Mouse (Mus musculus): ENCODE data around the gene Fam189a2. TPM values are rescaled to one million over a fixed set of nuclear protein-coding genes. Genes with fewer than 3 reads are reported as not detected.

Gene Fam189a2
- polyA plus RNA-seq, 1 experiment from 2014 or later, result 1.6 TPM

DNA sequence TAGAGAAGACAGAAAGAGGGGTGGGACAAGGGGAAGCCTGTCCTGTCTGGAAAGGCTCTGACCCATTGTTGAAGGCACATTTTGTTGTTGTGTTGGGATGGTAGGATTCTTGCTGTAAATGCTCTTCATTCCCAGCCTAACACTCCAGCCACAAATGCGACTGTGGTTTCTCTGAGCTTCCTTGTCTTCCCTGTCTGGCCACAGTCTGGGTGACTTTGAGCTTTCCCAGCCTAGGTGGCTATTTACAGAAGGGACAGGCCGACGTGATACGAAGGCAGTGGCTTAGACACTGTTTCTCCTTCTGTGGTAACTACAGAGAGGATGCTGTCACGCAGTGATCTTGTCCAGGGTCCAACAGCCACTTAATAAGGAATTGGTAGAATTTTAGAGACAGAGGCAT, 27.2 kb upstream of the Fam189a2 start:
- 88% methylated on average over 5 of the region's 5 CpGs for WGBS
- H3K27me3 ChIP-seq (ENCODE audit: control insufficient read depth, insufficient read depth, low read length), result no peaks in the 10 kb centered on the region

GRCm38 (mm10) chr19:24056880-24057279, 26.1 kb upstream of the Fam189a2 start:
- no peak overlapping the region for H3K27ac ChIP-seq (replicated peaks; ENCODE audit: low read depth, low read length)
- no peak for DNase-seq (ENCODE audit: low spot score)
- no peak overlapping the region for H3K9ac ChIP-seq (replicated peaks; ENCODE audit: low read length)
- H3K4me2 ChIP-seq (ENCODE audit: low read depth, low read length), result no peak overlapping the region
- no peak for ATAC-seq (replicated peaks; ENCODE audit: insufficient number of reproducible peaks, low FRiP score, low TSS enrichment, low read depth)
- no peaks in the 10 kb centered on the region for H3K9me3 ChIP-seq (replicated peaks; ENCODE audit: control insufficient read depth, low read length)
- no peaks in the 10 kb centered on the region for H3K36me3 ChIP-seq (replicated peaks; ENCODE audit: control insufficient read depth, insufficient read depth, low read depth, low read length)
- no peak overlapping the region for H3K4me3 ChIP-seq (ENCODE audit: low read depth, low read length)
- no peaks in the 10 kb centered on the region for H3K27me3 ChIP-seq (ENCODE audit: control insufficient read depth, insufficient read depth, low read length)
- 98% methylated on average over 1 of the region's 1 CpGs for WGBS
- H3K4me1 ChIP-seq (ENCODE audit: control insufficient read depth, insufficient read depth, low read length), result no peaks in the 10 kb centered on the region

More for the DNA sequence above, 27.2 kb upstream of the Fam189a2 start:
- Histone ChIP-seq H3K36me3 (replicated peaks; ENCODE audit: control insufficient read depth, insufficient read depth, low read depth, low read length) (no peaks in the 10 kb centered on the region), H3K4me2 (ENCODE audit: low read depth, low read length) (no peak overlapping the region), H3K4me1 (ENCODE audit: control insufficient read depth, insufficient read depth, low read length) (no peaks in the 10 kb centered on the region), H3K9ac (replicated peaks; ENCODE audit: low read length) (no peak overlapping the region), H3K9me3 (replicated peaks; ENCODE audit: control insufficient read depth, low read length) (no peaks in the 10 kb centered on the region), H3K4me3 (ENCODE audit: low read depth, low read length) (no peak overlapping the region), H3K27ac (replicated peaks; ENCODE audit: low read depth, low read length) (no peak overlapping the region)
- DNase-seq (ENCODE audit: low spot score), result no peak
- ATAC-seq (replicated peaks; ENCODE audit: insufficient number of reproducible peaks, low FRiP score, low TSS enrichment, low read depth), result no peak

DNA sequence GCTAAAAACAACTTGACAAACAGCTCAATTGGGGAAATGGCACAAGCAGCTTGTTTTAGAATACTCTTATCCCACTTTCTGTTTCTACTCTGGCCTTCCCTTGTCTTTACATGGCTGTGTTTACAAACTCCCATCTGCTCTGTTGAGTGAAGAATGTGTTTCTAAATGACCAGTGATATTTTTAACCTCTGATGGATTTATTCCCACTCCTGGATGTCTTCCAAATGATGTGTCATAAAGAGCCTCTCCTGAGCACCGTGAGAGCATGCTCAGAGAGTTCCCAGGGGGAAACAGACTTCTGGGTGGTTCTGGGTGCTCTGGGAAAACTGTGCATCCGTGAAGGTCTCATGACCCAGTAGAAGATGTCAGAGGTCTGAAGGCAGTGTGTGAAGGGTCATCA, 24.1 kb upstream of the Fam189a2 start:
- no peaks in the 10 kb centered on the region for H3K27me3 ChIP-seq (ENCODE audit: control insufficient read depth, insufficient read depth, low read length)
- no peak overlapping the region for H3K27ac ChIP-seq (replicated peaks; ENCODE audit: low read depth, low read length)
- no peak overlapping the region for H3K4me3 ChIP-seq (ENCODE audit: low read depth, low read length)
- no peaks in the 10 kb centered on the region for H3K4me1 ChIP-seq (ENCODE audit: control insufficient read depth, insufficient read depth, low read length)
- DNase-seq (ENCODE audit: low spot score) (no peak), ATAC-seq (replicated peaks; ENCODE audit: insufficient number of reproducible peaks, low FRiP score, low TSS enrichment, low read depth) (no peak)
- no peak overlapping the region for H3K9ac ChIP-seq (replicated peaks; ENCODE audit: low read length)
- no peaks in the 10 kb centered on the region for H3K9me3 ChIP-seq (replicated peaks; ENCODE audit: control insufficient read depth, low read length)
- no peaks in the 10 kb centered on the region for H3K36me3 ChIP-seq (replicated peaks; ENCODE audit: control insufficient read depth, insufficient read depth, low read depth, low read length)
- H3K4me2 ChIP-seq (ENCODE audit: low read depth, low read length), result no peak overlapping the region
- WGBS, result 69% methylated on average over 2 of the region's 2 CpGs

DNA sequence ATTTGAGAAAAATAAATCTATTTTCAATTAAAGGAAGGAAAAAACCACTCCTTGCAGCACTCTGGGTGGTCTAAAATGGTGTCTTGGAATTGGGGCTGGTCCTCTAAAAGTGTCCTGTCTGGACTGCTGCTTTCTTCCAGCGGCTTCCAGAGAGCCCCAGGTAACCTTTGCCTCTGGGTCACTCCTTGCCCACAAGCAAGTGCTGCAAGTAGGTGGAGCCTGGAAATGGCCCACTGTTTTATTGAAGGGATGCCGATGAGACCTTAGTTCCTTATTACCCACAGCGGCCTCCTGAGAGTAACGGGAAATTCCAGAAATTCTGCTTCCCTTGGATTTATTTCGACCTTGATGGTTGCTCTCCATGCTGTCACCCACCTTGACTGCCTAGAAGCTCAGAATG, 23.4 kb upstream of the Fam189a2 start:
- WGBS, result 72% methylated on average over 5 of the region's 5 CpGs
- Histone ChIP-seq H3K27me3 (ENCODE audit: control insufficient read depth, insufficient read depth, low read length) (no peaks in the 10 kb centered on the region), H3K27ac (replicated peaks; ENCODE audit: low read depth, low read length) (no peak overlapping the region), H3K9me3 (replicated peaks; ENCODE audit: control insufficient read depth, low read length) (no peaks in the 10 kb centered on the region), H3K9ac (replicated peaks; ENCODE audit: low read length) (no peak overlapping the region), H3K4me1 (ENCODE audit: control insufficient read depth, insufficient read depth, low read length) (no peaks in the 10 kb centered on the region), H3K36me3 (replicated peaks; ENCODE audit: control insufficient read depth, insufficient read depth, low read depth, low read length) (no peaks in the 10 kb centered on the region), H3K4me3 (ENCODE audit: low read depth, low read length) (no peak overlapping the region), H3K4me2 (ENCODE audit: low read depth, low read length) (no peak overlapping the region)
- DNase-seq (ENCODE audit: low spot score) (no peak), ATAC-seq (replicated peaks; ENCODE audit: insufficient number of reproducible peaks, low FRiP score, low TSS enrichment, low read depth) (no peak)

DNA sequence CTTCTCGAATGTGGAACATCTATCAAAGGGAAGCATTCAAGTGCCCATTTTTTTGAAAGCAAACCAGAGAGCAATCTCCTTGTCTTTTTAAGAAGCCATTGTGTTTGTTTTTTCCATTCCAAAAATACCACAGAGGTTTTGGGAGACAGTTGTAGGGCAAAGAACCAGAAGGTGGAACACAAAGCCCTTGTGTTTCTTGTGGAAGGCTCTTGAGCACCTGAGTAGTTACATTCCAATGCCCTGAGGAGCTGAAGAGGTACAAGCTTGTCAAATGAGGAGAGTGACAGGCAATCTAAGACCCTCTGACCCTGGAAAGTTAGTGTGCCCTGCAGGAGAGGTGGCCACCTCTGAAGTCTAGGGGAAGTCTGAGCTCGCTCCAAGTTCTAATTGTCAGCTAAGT, 19.7 kb upstream of the Fam189a2 start:
- H3K36me3 ChIP-seq (replicated peaks; ENCODE audit: control insufficient read depth, insufficient read depth, low read depth, low read length), result no peaks in the 10 kb centered on the region
- H3K9ac ChIP-seq (replicated peaks; ENCODE audit: low read length), result no peak overlapping the region
- no peaks in the 10 kb centered on the region for H3K4me1 ChIP-seq (ENCODE audit: control insufficient read depth, insufficient read depth, low read length)
- H3K27ac ChIP-seq (replicated peaks; ENCODE audit: low read depth, low read length), result no peak overlapping the region
- ATAC-seq (replicated peaks; ENCODE audit: insufficient number of reproducible peaks, low FRiP score, low TSS enrichment, low read depth) (no peak), DNase-seq (ENCODE audit: low spot score) (no peak)
- H3K9me3 ChIP-seq (replicated peaks; ENCODE audit: control insufficient read depth, low read length), result no peaks in the 10 kb centered on the region
- no peaks in the 10 kb centered on the region for H3K27me3 ChIP-seq (ENCODE audit: control insufficient read depth, insufficient read depth, low read length)
- WGBS, result 51% methylated on average over 2 of the region's 2 CpGs
- H3K4me2 ChIP-seq (ENCODE audit: low read depth, low read length), result no peak overlapping the region
- no peak overlapping the region for H3K4me3 ChIP-seq (ENCODE audit: low read depth, low read length)

GRCm38 (mm10) chr19:24049329-24049728, 18.5 kb upstream of the Fam189a2 start:
- Histone ChIP-seq H3K9me3 (replicated peaks; ENCODE audit: control insufficient read depth, low read length) (no peaks in the 10 kb centered on the region), H3K9ac (replicated peaks; ENCODE audit: low read length) (no peak overlapping the region), H3K4me2 (ENCODE audit: low read depth, low read length) (no peak overlapping the region), H3K27ac (replicated peaks; ENCODE audit: low read depth, low read length) (no peak overlapping the region), H3K36me3 (replicated peaks; ENCODE audit: control insufficient read depth, insufficient read depth, low read depth, low read length) (no peaks in the 10 kb centered on the region), H3K27me3 (ENCODE audit: control insufficient read depth, insufficient read depth, low read length) (no peaks in the 10 kb centered on the region), H3K4me1 (ENCODE audit: control insufficient read depth, insufficient read depth, low read length) (no peaks in the 10 kb centered on the region), H3K4me3 (ENCODE audit: low read depth, low read length) (no peak overlapping the region)
- DNase-seq (ENCODE audit: low spot score) (no peak), ATAC-seq (replicated peaks; ENCODE audit: insufficient number of reproducible peaks, low FRiP score, low TSS enrichment, low read depth) (no peak)
- 85% methylated on average over 3 of the region's 3 CpGs for WGBS

DNA sequence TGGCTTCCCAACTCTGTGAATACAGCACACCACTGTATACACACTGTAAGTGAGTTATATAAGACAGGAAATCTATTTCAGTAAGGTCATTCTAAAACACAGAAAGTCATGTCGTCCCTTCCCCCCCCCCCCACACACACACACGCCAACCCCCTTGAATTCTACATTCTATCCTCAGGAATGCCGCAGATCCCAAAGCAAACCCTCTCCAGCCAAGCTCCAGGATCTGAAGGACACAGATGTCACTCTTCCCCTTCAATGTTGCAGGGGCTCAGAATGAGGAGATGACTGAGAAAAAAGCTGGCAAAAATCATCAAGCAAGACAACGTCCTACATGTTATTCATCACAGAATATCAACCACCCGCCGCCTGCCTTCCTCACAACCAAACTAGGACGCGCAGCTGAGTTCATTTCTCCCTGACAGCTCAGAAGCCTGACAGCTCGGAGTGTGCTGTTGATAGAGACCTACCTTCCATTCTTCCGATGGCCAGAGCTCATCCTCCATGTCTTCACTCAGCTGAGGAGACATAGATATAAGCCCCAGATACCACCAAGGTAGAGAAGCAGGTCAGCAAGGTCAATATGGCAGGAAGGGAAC, 15.7 kb upstream of the Fam189a2 start:
- 89% methylated on average over 10 of the region's 10 CpGs for WGBS
- Histone ChIP-seq H3K27ac (replicated peaks; ENCODE audit: low read depth, low read length) (no peak overlapping the region), H3K4me1 (ENCODE audit: control insufficient read depth, insufficient read depth, low read length) (no peaks in the 10 kb centered on the region), H3K4me2 (ENCODE audit: low read depth, low read length) (no peak overlapping the region), H3K9ac (replicated peaks; ENCODE audit: low read length) (no peak overlapping the region), H3K4me3 (ENCODE audit: low read depth, low read length) (no peak overlapping the region), H3K9me3 (replicated peaks; ENCODE audit: control insufficient read depth, low read length) (no peaks in the 10 kb centered on the region), H3K36me3 (replicated peaks; ENCODE audit: control insufficient read depth, insufficient read depth, low read depth, low read length) (no peaks in the 10 kb centered on the region), H3K27me3 (ENCODE audit: control insufficient read depth, insufficient read depth, low read length) (no peaks in the 10 kb centered on the region)
- DNase-seq (ENCODE audit: low spot score) (no peak), ATAC-seq (replicated peaks; ENCODE audit: insufficient number of reproducible peaks, low FRiP score, low TSS enrichment, low read depth) (no peak)

DNA sequence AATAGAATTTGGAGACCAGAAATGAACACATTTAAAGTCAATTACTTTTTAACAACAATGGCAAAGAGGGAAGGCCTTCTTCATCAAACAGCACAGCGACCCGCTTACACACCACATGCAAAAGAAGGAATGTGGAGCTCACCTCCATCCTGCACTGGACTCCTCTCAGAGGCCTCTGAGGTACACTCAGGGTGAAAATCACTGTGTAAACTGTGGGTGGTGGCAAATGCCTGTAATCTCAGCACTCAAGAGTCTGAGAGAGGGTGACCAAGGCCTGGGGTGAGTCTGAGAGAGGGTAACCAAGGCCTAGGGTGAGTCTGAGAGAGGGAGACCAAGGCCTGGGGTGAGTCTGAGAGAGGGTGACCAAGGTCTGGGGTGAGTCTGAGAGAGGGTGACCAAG, 11.6 kb upstream of the Fam189a2 start:
- 98% methylated on average over 2 of the region's 2 CpGs for WGBS
- Histone ChIP-seq H3K4me3 (ENCODE audit: low read depth, low read length) (no peak overlapping the region), H3K9me3 (replicated peaks; ENCODE audit: control insufficient read depth, low read length) (no peaks in the 10 kb centered on the region), H3K4me1 (ENCODE audit: control insufficient read depth, insufficient read depth, low read length) (no peaks in the 10 kb centered on the region), H3K9ac (replicated peaks; ENCODE audit: low read length) (no peak overlapping the region), H3K27ac (replicated peaks; ENCODE audit: low read depth, low read length) (no peak overlapping the region), H3K36me3 (replicated peaks; ENCODE audit: control insufficient read depth, insufficient read depth, low read depth, low read length) (no peaks in the 10 kb centered on the region), H3K4me2 (ENCODE audit: low read depth, low read length) (no peak overlapping the region), H3K27me3 (ENCODE audit: control insufficient read depth, insufficient read depth, low read length) (no peaks in the 10 kb centered on the region)
- DNase-seq (ENCODE audit: low spot score) (no peak), ATAC-seq (replicated peaks; ENCODE audit: insufficient number of reproducible peaks, low FRiP score, low TSS enrichment, low read depth) (no peak)
